In genomic region chr1:37603206-37603605, GRCm38 (mm10) we compare ENCODE assay signal across 25 mouse cellular contexts.
"Had no signal": no experiment of that assay in that cellular context is flagged by ENCODE, and none has a peak within 500 bp of the region (broad histone marks: within the 10 kb centered on the region; RNA-seq: fewer than 3 reads in every experiment).

No protein-coding gene starts in this region.

- H3K9me3 ChIP-seq: heart, embryonic 10.5 days; heart, embryonic 12.5 days; hindbrain, embryonic 13.5 days; hindbrain, embryonic 15.5 days; kidney, embryonic 15.5 days; limb, embryonic 10.5 days; limb, embryonic 12.5 days; liver, embryonic 13.5 days; liver, embryonic 15.5 days had no signal

- H3K4me3 ChIP-seq: heart, embryonic 10.5 days; heart, embryonic 12.5 days; hindbrain, embryonic 13.5 days; hindbrain, embryonic 15.5 days; kidney, embryonic 15.5 days; left cerebral cortex, adult 2 months; limb, embryonic 10.5 days; limb, embryonic 12.5 days; liver, embryonic 13.5 days; liver, embryonic 15.5 days had no signal

- ATAC-seq: hindbrain, postnatal 0 days; liver, postnatal 0 days had no signal

- H3K4me2 ChIP-seq: heart, embryonic 12.5 days; hindbrain, embryonic 13.5 days; hindbrain, embryonic 15.5 days; kidney, embryonic 15.5 days; limb, embryonic 12.5 days; liver, embryonic 11.5 days; liver, embryonic 13.5 days; liver, embryonic 15.5 days had no signal

- H3K27ac ChIP-seq: heart, embryonic 10.5 days; hindbrain, embryonic 13.5 days; hindbrain, embryonic 15.5 days; hindbrain, postnatal 0 days; kidney, embryonic 15.5 days; kidney, postnatal 0 days; left cerebral cortex, adult 2 months; limb, embryonic 10.5 days; limb, embryonic 12.5 days; liver, embryonic 13.5 days; liver, embryonic 15.5 days had no signal

- H3K27me3 ChIP-seq: heart, embryonic 12.5 days; hindbrain, embryonic 13.5 days; hindbrain, embryonic 15.5 days; kidney, embryonic 15.5 days; limb, embryonic 12.5 days; liver, embryonic 13.5 days; liver, embryonic 15.5 days had no signal

- H3K9ac ChIP-seq: heart, embryonic 12.5 days; hindbrain, embryonic 13.5 days; hindbrain, embryonic 15.5 days; kidney, embryonic 15.5 days; limb, embryonic 12.5 days; liver, embryonic 13.5 days; liver, embryonic 15.5 days; liver, postnatal 0 days had no signal

- H3K4me1 ChIP-seq: hindbrain, embryonic 15.5 days; kidney, embryonic 15.5 days; limb, embryonic 10.5 days; limb, embryonic 12.5 days; liver, embryonic 13.5 days; liver, embryonic 15.5 days had no signal

- H3K36me3 ChIP-seq: heart, embryonic 10.5 days; heart, embryonic 12.5 days; hindbrain, embryonic 13.5 days; hindbrain, embryonic 15.5 days; kidney, embryonic 15.5 days; limb, embryonic 10.5 days; limb, embryonic 12.5 days; liver, embryonic 13.5 days; liver, embryonic 15.5 days had no signal

- DNase-seq: gastrocnemius, postnatal 25 days; heart, adult 18-20 months; heart, postnatal 10 days; heart, postnatal 4 days; kidney, adult 11 months; kidney, adult 2 months; kidney, adult 9 months; kidney, postnatal 14 days; kidney, postnatal 36 days; layer of hippocampus, adult 9-11 months; liver; liver, embryonic 13.5 days; liver, postnatal 0 days had no signal
